Mouse (Mus musculus): ENCODE results near the gene Fam83d. TPM values are rescaled to one million over a fixed set of nuclear protein-coding genes. Genes with fewer than 3 reads are reported as not detected.
"Not testable (repeated sequence)": the region's sequence is repeated elsewhere in the genome, so short reads cannot be mapped to it uniquely, and the experiment has no call there.

Fam83d gene
- polyA plus RNA-seq, 1 experiment from 2014 or later = 56.7 TPM

GRCm38 (mm10) chr2:158733914-158734313 lies 34.0 kb upstream of the Fam83d start:
- H3K4me1 ChIP-seq = no peaks in the 10 kb centered on the region
- H3K27me3 ChIP-seq (ENCODE audit: insufficient read depth, poor library complexity, severe bottlenecking) = no peaks in the 10 kb centered on the region; the same call in 1 of the 2 replicates
- no peaks in the 10 kb centered on the region for H3K36me3 ChIP-seq
- WGBS = 80% methylated on average over 6 of the region's 6 CpGs
- DNase-seq (ENCODE audit: low spot score) = no peak
- no peak overlapping the region for H3K27ac ChIP-seq
- no peak overlapping the region for H3K4me3 ChIP-seq
- no peaks in the 10 kb centered on the region for H3K9me3 ChIP-seq

GRCm38 (mm10) chr2:158734500-158735152 lies 33.3 kb upstream of the Fam83d start:
- Histone ChIP-seq H3K4me3 (no peak overlapping the region), H3K27ac (no peak overlapping the region), H3K4me1 (no peaks in the 10 kb centered on the region), H3K36me3 (no peaks in the 10 kb centered on the region), H3K27me3 (ENCODE audit: insufficient read depth, poor library complexity, severe bottlenecking) (no peaks in the 10 kb centered on the region; the same call in 1 of the 2 replicates), H3K9me3 (no peaks in the 10 kb centered on the region)
- no peak for DNase-seq (ENCODE audit: low spot score)
- WGBS = 75% methylated on average over 7 of the region's 7 CpGs

GRCm38 (mm10) chr2:158735340-158735739 lies 32.6 kb upstream of the Fam83d start:
- no peaks in the 10 kb centered on the region for H3K36me3 ChIP-seq
- H3K9me3 ChIP-seq = no peaks in the 10 kb centered on the region
- no peak overlapping the region for H3K27ac ChIP-seq
- 81% methylated on average over 8 of the region's 8 CpGs for WGBS
- no peaks in the 10 kb centered on the region for H3K27me3 ChIP-seq (ENCODE audit: insufficient read depth, poor library complexity, severe bottlenecking)
- no peak overlapping the region for H3K4me3 ChIP-seq
- DNase-seq (ENCODE audit: low spot score) = no peak
- H3K4me1 ChIP-seq = no peaks in the 10 kb centered on the region

GRCm38 (mm10) chr2:158736247-158736646 lies 31.6 kb upstream of the Fam83d start:
- not testable (repeated sequence) for H3K27ac ChIP-seq; H3K36me3 ChIP-seq; DNase-seq (ENCODE audit: low spot score); H3K4me1 ChIP-seq; H3K9me3 ChIP-seq; H3K27me3 ChIP-seq (ENCODE audit: insufficient read depth, poor library complexity, severe bottlenecking); H3K4me3 ChIP-seq
- 78% methylated on average over 4 of the region's 4 CpGs for WGBS

GRCm38 (mm10) chr2:158738591-158738990 lies 29.3 kb upstream of the Fam83d start:
- Histone ChIP-seq H3K27me3 (ENCODE audit: insufficient read depth, poor library complexity, severe bottlenecking) (no peaks in the 10 kb centered on the region), H3K36me3 (no peaks in the 10 kb centered on the region; the same call in 1 of the 2 replicates), H3K9me3 (no peaks in the 10 kb centered on the region), H3K27ac (no peak overlapping the region), H3K4me1 (no peaks in the 10 kb centered on the region), H3K4me3 (no peak overlapping the region)
- DNase-seq (ENCODE audit: low spot score) = no peak
- WGBS = 84% methylated on average over 11 of the region's 11 CpGs

- H3K4me3 ChIP-seq = no peak overlapping the region
- H3K4me1 ChIP-seq = no peaks in the 10 kb centered on the region
- WGBS = 75% methylated on average over 3 of the region's 3 CpGs
- H3K27me3 ChIP-seq (ENCODE audit: insufficient read depth, poor library complexity, severe bottlenecking) = no peaks in the 10 kb centered on the region
- H3K36me3 ChIP-seq = no peaks in the 10 kb centered on the region; the same call in 1 of the 2 replicates
- H3K27ac ChIP-seq = no peak overlapping the region
- DNase-seq (ENCODE audit: low spot score) = no peak
- no peaks in the 10 kb centered on the region for H3K9me3 ChIP-seq
These were observed 28.8 kb upstream of the Fam83d start for GRCm38 (mm10) chr2:158739113-158739512.

GRCm38 (mm10) chr2:158741011-158741501 lies 26.8 kb upstream of the Fam83d start:
- Histone ChIP-seq H3K27ac (no peak overlapping the region), H3K9me3 (no peaks in the 10 kb centered on the region), H3K4me1 (peaks cover 6% of the 10 kb centered on the region; the same call in 1 of the 2 replicates), H3K4me3 (no peak overlapping the region), H3K36me3 (no peaks in the 10 kb centered on the region; the same call in 1 of the 2 replicates), H3K27me3 (ENCODE audit: insufficient read depth, poor library complexity, severe bottlenecking) (no peaks in the 10 kb centered on the region)
- WGBS = 72% methylated on average over 9 of the region's 9 CpGs
- no peak for DNase-seq (ENCODE audit: low spot score)

- H3K4me3 ChIP-seq = no peak overlapping the region
- DNase-seq (ENCODE audit: low spot score) = no peak
- no peaks in the 10 kb centered on the region for H3K27me3 ChIP-seq (ENCODE audit: insufficient read depth, poor library complexity, severe bottlenecking)
- H3K4me1 ChIP-seq = peaks cover 6% of the 10 kb centered on the region; the same call in 1 of the 2 replicates
- H3K27ac ChIP-seq = no peak overlapping the region
- no peaks in the 10 kb centered on the region; the same call in 1 of the 2 replicates for H3K36me3 ChIP-seq
- H3K9me3 ChIP-seq = no peaks in the 10 kb centered on the region
- 69% methylated on average over 5 of the region's 5 CpGs for WGBS
These were observed 25.5 kb upstream of the Fam83d start for GRCm38 (mm10) chr2:158742431-158742830.

- H3K27ac ChIP-seq = no peak overlapping the region
- H3K9me3 ChIP-seq = no peaks in the 10 kb centered on the region
- H3K27me3 ChIP-seq (ENCODE audit: insufficient read depth, poor library complexity, severe bottlenecking) = no peaks in the 10 kb centered on the region
- no peak overlapping the region for H3K4me3 ChIP-seq
- no peak for DNase-seq (ENCODE audit: low spot score)
- H3K4me1 ChIP-seq = peaks cover 6% of the 10 kb centered on the region; the same call in 1 of the 2 replicates
- 82% methylated on average over 11 of the region's 11 CpGs for WGBS
- H3K36me3 ChIP-seq = no peaks in the 10 kb centered on the region; the same call in 1 of the 2 replicates
These were observed 24.3 kb upstream of the Fam83d start for GRCm38 (mm10) chr2:158743518-158744141.

GRCm38 (mm10) chr2:158745049-158745482 lies 22.8 kb upstream of the Fam83d start:
- H3K4me1 ChIP-seq = peaks cover 6% of the 10 kb centered on the region; the same call in 1 of the 2 replicates
- H3K4me3 ChIP-seq = no peak overlapping the region
- H3K27ac ChIP-seq = no peak overlapping the region
- DNase-seq (ENCODE audit: low spot score) = no peak
- WGBS = 22% methylated on average over 2 of the region's 2 CpGs
- no peaks in the 10 kb centered on the region; the same call in 1 of the 2 replicates for H3K36me3 ChIP-seq
- no peaks in the 10 kb centered on the region for H3K27me3 ChIP-seq (ENCODE audit: insufficient read depth, poor library complexity, severe bottlenecking)
- no peaks in the 10 kb centered on the region for H3K9me3 ChIP-seq

- WGBS = 61% methylated on average over 11 of the region's 11 CpGs
- peaks cover 6% of the 10 kb centered on the region; the same call in 1 of the 2 replicates for H3K4me1 ChIP-seq
- H3K27me3 ChIP-seq (ENCODE audit: insufficient read depth, poor library complexity, severe bottlenecking) = no peaks in the 10 kb centered on the region
- DNase-seq (ENCODE audit: low spot score) = no peak
- H3K4me3 ChIP-seq = no peak overlapping the region
- no peak overlapping the region for H3K27ac ChIP-seq
- H3K36me3 ChIP-seq = no peaks in the 10 kb centered on the region; the same call in 1 of the 2 replicates
- no peaks in the 10 kb centered on the region for H3K9me3 ChIP-seq
These were observed 21.7 kb upstream of the Fam83d start for GRCm38 (mm10) chr2:158746164-158746563.

- 88% methylated on average over 9 of the region's 9 CpGs for WGBS
- H3K9me3 ChIP-seq = no peaks in the 10 kb centered on the region
- H3K27ac ChIP-seq = no peak overlapping the region
- H3K4me1 ChIP-seq = peaks cover 6% of the 10 kb centered on the region; the same call in 1 of the 2 replicates
- 0 out of 2 replicates have a peak, but pooled peaks cover 7% of the 10 kb centered on the region for H3K36me3 ChIP-seq
- H3K4me3 ChIP-seq = no peak overlapping the region
- H3K27me3 ChIP-seq (ENCODE audit: insufficient read depth, poor library complexity, severe bottlenecking) = no peaks in the 10 kb centered on the region
- DNase-seq (ENCODE audit: low spot score) = no peak
These were observed 18.5 kb upstream of the Fam83d start for GRCm38 (mm10) chr2:158749366-158749765.

- H3K36me3 ChIP-seq = no peaks in the 10 kb centered on the region; the same call in 1 of the 2 replicates
- no peak overlapping the region for H3K27ac ChIP-seq
- WGBS = 76% methylated on average over 2 of the region's 2 CpGs
- no peaks in the 10 kb centered on the region for H3K27me3 ChIP-seq (ENCODE audit: insufficient read depth, poor library complexity, severe bottlenecking)
- no peak for DNase-seq (ENCODE audit: low spot score)
- 0 out of 2 replicates have a peak, but pooled peaks cover 5% of the 10 kb centered on the region for H3K4me1 ChIP-seq
- no peaks in the 10 kb centered on the region for H3K9me3 ChIP-seq
- no peak overlapping the region for H3K4me3 ChIP-seq
These were observed 7.7 kb upstream of the Fam83d start for GRCm38 (mm10) chr2:158760231-158760630.

Measured in heart, embryonic 10.5 days (tissue).